Mouse (Mus musculus): ENCODE results near the gene Ece1.

GRCm38 (mm10) chr4:137994562-137995336 is 132.7 kb downstream of the Ece1 start:
- TF ChIP-seq POLR2A (IDR thresholded peaks at IDR 0.05; ENCODE audit: control insufficient read depth, low read depth, low read length) (no peak), CTCF (IDR thresholded peaks at IDR 0.05; ENCODE audit: control insufficient read depth, insufficient read depth, insufficient replicate concordance, low read depth, low read length) (no peak)

Measured in testis, adult 2 months (tissue).